Mouse (Mus musculus) lung, adult 2 months (tissue): Measurements from ENCODE around the gene Rabl6.

Source experiments
- CTCF ChIP-seq: fragments of 200-500 bp; IDR thresholded peaks from 2 replicates; pipeline ENCODE4 v1.5.1; 2011; ENCODE audit warnings: mild to moderate bottlenecking, low read length, control low read depth; ENCODE audit not compliant: insufficient read depth
- POLR2A ChIP-seq: fragments of 200-500 bp; IDR thresholded peaks from 2 replicates; pipeline ENCODE4 v1.6.1; 2011; ENCODE audit warnings: low read depth, mild to moderate bottlenecking, control low read depth, low read length, borderline replicate concordance; ENCODE audit errors: extremely low read depth

DNA sequence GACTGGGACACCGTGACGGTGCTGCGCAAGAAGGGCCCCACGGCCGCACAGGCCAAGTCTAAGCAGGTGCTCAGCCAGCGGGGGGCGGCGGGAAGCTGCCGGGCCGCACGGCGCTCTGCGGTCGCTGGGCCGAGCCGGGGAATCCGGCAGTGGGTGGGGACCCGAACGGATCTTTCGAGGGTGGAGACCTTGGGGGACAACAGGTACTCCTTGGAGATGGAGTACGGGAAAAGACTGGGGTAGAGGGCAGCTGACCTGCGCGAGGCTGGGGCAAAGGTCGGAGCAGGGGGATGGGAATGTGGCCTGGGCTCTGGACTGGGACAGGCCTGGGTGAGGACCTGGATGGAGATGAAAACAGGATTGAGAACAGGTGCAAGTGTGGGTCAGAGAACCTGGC is 50.4 kb downstream of the Rabl6 start:
- no peak for TF ChIP-seq CTCF
- TF ChIP-seq POLR2A: no peak
